Mouse (Mus musculus): ENCODE data around the gene Vkorc1l1. TPM values are rescaled to one million over a fixed set of nuclear protein-coding genes. Genes with fewer than 3 reads are reported as not detected.

Gene Vkorc1l1
- total RNA-seq, 2 experiments from 2014 or later: 43.9 to 48.6 TPM

DNA sequence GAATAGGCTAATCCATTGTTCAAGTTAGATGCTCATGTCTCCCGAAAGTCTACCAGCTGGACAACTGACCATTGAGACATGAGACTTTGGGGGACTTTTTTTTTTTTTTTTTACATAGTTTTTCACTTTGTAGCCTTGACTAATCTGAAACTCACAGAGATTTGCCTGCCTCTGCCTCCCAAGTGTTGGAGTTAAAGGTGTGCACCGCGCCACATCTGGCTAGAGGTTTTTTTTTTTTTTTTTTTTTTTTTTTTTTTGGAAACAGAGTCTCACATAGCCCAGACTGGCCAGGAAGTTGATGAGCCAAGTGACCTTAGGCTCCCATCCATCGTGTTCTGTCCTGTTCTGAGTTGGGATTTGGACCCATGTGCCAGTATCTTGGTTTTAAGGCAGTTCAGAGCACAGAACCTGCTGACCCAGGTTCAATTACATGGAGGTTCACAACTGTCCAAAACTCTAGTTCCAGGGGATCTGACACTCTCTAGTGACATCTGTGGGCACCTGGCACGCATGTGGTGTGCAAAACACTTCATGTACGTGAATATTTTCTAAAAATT, 66.3 kb downstream of the Vkorc1l1 start:
- no peak for DNase-seq (ENCODE audit: extremely low spot score in 1 of 2, low spot score in 2 of 2)
- H3K4me3 ChIP-seq: no peak overlapping the region
- no peak overlapping the region for H3K27ac ChIP-seq
- intact Hi-C loops (cut with DNase I): no loop called here
- TF ChIP-seq CTCF (IDR thresholded peaks at IDR 0.05): no peak

DNA sequence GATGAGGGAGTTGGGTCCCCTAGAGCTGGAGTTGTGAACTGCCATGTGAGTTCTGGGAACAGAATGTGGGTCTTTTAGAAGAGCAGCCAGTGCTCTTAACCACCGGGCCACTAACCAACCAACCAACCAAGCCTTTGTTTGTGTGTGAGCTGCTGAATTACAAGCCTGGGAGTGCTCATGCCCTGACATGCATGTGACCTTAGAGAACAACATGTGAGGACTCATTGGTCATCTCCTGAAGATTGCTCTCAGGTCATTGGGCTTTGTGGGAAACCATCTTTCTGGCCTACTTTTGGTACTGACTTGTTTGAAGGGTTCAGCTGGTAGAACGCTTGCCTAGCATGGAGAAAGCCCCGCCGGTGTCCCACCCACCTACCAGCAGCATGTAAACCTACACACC, 68.0 kb downstream of the Vkorc1l1 start:
- DNase-seq (ENCODE audit: extremely low spot score in 1 of 2, low spot score in 2 of 2): no peak
- H3K27ac ChIP-seq: no peak overlapping the region
- no peak overlapping the region for H3K4me3 ChIP-seq
- TF ChIP-seq CTCF (IDR thresholded peaks at IDR 0.05): no peak
- intact Hi-C loops (cut with DNase I): no loop called here

DNA sequence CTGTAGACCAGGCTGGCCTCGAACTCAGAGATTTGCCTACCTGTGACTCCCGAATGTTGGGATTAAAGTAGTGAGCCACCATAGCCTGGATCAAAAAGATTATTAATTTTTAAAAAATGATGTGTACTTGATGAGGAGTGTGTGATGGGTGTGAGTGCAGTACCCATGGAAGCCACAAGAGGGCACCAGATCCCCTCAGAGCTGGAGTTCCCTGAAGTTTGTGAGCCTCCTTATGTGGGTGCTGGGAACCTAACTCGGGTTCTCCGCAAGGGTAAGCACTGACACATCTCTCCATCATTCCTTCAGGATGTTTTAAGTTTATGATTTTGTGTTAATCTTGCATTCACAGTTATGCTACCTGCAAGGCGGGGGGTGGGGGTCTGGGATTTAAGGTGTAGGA, 69.2 kb downstream of the Vkorc1l1 start:
- peak; percentile 50 for TF ChIP-seq CTCF (IDR thresholded peaks at IDR 0.05)
- intact Hi-C loops (cut with DNase I): no loop called here
- no peak overlapping the region for H3K27ac ChIP-seq
- DNase-seq (ENCODE audit: extremely low spot score in 1 of 2, low spot score in 2 of 2): no peak
- H3K4me3 ChIP-seq: no peak overlapping the region

DNA sequence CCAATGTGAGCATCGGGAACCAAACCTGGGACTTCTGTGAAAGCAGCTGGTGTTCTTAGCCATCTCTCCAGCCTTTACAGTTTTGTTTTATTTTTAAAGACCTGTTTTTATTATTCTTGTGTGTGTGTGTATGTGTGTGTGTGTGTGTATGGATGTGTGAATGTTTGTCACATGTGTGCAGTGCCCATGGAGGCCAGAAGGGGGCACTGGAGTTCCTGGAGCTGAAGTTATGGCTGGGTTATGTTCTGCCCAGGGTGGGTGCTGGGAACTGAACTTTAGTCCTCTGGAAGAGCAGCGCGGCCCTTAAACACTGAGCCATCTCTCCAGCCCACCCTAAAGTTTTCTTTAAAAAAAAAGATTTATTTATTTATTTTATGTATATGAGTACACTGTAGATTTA, 73.3 kb downstream of the Vkorc1l1 start:
- H3K4me3 ChIP-seq: no peak overlapping the region
- DNase-seq (ENCODE audit: extremely low spot score in 1 of 2, low spot score in 2 of 2): no peak
- intact Hi-C loops (cut with DNase I): no loop called here
- H3K27ac ChIP-seq: no peak overlapping the region
- TF ChIP-seq CTCF (IDR thresholded peaks at IDR 0.05): no peak; the same call in 1 of the 2 replicates

DNA sequence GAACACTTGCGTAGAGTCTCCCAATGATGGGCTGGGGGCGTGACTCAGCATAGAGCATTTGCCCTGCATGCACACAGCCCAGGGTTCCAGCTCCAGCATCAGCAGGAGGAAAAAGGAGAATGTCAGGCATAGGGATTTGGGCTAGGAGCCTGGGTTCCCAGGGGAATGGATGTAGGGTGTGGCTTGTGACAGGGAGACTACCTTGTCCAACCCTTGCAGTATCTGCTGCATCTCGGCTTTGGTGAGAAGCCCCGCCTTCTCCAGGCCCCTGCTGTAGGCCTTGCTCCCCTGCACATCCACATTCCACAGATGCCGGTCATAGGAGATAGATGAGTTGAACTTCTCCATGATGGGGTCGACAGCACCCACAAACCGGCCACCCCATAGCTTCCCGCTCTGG, 77.7 kb downstream of the Vkorc1l1 start:
- no peak for TF ChIP-seq CTCF (IDR thresholded peaks at IDR 0.05)
- intact Hi-C loops (cut with DNase I): no loop called here
- DNase-seq (ENCODE audit: extremely low spot score in 1 of 2, low spot score in 2 of 2): no peak
- H3K4me3 ChIP-seq: no peak overlapping the region
- no peak overlapping the region for H3K27ac ChIP-seq

DNA sequence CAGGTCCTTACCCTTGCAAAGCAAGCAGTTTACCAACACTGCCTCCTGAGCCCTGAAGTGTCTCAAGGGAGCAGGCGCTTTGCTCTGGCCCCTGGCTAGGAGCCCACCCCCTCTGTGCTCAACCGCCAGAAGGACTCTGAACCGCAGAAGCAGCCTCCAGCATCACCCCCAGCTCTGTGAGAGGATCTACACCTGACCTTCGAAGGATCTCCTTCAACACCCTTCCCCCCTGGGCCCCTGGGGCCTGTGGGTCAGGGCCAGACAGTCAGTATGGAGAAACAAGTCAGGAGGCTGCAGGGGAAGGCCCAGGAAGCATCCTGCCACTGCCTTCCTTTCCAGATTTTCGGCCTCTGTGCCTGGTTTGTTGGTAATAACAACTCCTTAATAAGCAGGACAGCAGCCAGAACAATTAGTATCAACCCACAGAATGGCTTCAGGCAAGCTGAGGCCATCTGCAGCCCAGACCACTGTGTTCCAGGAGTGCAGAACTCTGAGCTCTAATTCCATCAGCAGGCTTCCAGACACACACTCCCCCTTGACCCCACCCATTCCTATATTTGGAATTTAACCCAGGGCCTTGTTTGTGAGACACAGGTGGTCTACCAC, 79.7 kb downstream of the Vkorc1l1 start:
- Histone ChIP-seq H3K4me3 (no peak overlapping the region), H3K27ac (no peak overlapping the region)
- intact Hi-C loops (cut with DNase I): no loop called here
- no peak for DNase-seq (ENCODE audit: extremely low spot score in 1 of 2, low spot score in 2 of 2)
- no peak for TF ChIP-seq CTCF (IDR thresholded peaks at IDR 0.05)

DNA sequence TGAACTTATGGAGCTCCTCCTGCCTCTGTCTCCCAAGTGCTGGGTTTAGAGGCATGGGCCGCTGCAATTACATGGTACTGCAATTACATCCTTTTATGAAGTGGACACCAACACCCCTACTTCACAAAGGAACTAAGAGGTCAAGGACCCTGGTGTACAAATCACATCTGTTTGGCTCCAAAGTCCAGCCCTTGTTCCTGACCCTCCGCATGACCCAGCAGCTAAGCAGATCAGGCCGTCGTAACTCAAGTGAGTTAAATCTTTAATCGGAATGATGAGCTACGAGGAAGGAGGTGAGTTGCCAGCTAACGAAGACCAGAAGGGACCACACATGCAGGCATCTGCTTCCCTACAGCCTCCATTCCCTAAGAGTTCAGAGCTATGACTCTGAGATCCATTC, 80.6 kb downstream of the Vkorc1l1 start:
- no peak for TF ChIP-seq CTCF (IDR thresholded peaks at IDR 0.05)
- Histone ChIP-seq H3K4me3 (no peak overlapping the region), H3K27ac (no peak overlapping the region)
- no peak for DNase-seq (ENCODE audit: extremely low spot score in 1 of 2, low spot score in 2 of 2)
- intact Hi-C loops (cut with DNase I): no loop called here

DNA sequence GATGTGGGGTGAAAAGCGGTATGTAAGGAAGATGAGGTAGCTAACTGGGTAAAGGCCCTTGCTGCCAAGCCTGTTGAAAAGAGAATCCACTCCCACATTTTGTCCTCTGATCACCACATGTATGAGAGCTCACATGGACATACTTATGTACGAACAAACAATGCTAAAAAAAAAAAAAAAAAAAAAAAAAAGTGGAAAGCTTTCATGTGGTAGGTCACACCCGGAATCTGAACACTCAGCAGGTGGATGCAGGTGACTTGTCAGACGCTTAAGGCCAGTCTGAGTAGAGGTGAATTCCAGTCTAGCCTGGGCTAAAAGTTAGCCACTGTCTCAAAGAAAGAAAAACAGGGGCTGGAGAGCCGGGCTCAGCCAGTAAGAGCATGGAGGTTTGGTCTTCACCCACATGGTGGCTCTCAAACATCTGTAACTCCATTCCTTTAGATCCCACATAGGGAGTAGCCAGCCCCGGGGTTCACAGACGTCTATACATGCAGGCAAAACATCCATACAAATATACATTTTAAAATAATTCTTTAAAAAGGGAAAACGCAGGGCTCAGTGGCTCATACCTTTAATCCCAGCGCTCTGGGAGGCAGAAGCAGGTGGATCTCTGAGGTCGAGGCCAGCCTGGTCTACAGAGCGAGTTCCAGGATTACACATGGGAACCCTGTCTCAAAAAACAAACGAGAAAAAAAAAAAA, 81.4 kb downstream of the Vkorc1l1 start:
- Histone ChIP-seq H3K27ac (no peak overlapping the region), H3K4me3 (peak overlapping the region; percentile 63)
- intact Hi-C loops (cut with DNase I): loop anchor here (1.0 kb wide), 1 partner anchor 140 kb away; no protein-coding TSS in a partner anchor
- TF ChIP-seq CTCF (IDR thresholded peaks at IDR 0.05): no peak
- DNase-seq (ENCODE audit: extremely low spot score in 1 of 2, low spot score in 2 of 2): no peak

DNA sequence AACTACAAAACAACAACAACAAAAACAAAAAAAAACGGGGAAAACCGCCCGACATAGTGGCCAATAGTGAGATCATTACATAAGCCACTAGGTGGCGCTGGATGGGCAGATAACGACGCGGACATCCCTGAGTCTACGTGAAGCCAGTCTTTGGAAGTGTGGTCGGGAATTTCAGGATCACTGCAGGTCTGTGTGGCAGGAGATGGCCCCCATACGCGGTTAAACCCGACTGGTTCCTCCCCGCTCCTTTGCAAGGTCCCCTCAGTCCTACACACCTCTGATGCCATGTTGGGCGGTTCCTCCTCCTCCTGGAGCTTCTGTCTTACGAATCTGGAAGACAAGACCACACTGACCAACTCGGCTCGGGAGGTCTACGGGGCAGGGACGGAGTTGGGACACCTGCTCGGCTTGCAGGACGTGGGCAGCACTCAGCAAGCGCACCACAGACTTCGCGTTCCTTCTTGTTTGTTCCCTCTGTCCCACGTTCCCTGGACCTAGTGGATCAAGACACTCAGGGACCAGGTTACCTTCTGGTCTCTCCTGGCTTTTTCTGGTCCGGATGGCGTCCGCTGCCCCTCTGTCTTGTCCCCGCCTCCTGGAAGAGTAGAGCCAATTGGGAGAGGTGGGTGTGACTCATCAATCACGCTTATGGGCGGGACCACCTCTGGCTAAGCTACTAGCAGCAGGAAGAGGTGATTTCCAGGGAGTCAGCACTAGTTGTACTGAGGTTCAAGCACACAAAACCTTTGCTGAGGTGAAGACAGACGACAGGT, 82.2 kb downstream of the Vkorc1l1 start:
- Histone ChIP-seq H3K27ac (peak overlapping the region; percentile 28; the same call in 1 of the 2 replicates), H3K4me3 (peak overlapping the region; percentile 63)
- DNase-seq (ENCODE audit: extremely low spot score in 1 of 2, low spot score in 2 of 2): peak; percentile 65 to 66
- intact Hi-C loops (cut with DNase I): loop anchor here (1.0 kb wide), 2 partner anchors 14 to 139 kb away; no protein-coding TSS in a partner anchor
- TF ChIP-seq CTCF (IDR thresholded peaks at IDR 0.05): peak; percentile 87

DNA sequence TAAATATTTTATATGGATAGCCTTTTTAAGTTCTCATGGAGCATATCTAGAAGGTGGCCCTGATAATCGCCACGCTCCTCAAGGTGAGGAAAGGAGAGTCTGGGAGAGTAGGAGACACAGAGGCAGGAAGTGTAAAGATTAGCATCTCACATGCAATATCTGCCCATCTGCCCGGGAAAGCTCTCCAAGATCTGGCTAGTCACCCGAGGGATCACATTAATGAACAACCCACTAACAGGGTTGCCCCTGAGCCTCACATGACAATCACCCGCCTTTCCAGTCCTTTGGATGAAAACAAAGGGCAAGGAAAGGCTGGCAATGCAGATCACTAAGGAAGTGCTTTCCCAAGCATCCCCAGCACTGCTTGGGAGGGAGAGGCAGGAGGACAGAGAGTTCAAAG, 85.4 kb downstream of the Vkorc1l1 start:
- intact Hi-C loops (cut with DNase I): loop anchor here (5.0 kb wide), 1 partner anchor 115 kb away; the partner anchor contains the start of gene Kctd7
- Histone ChIP-seq H3K4me3 (no peak overlapping the region), H3K27ac (no peak overlapping the region)
- TF ChIP-seq CTCF (IDR thresholded peaks at IDR 0.05): no peak
- DNase-seq (ENCODE audit: extremely low spot score in 1 of 2, low spot score in 2 of 2): no peak

DNA sequence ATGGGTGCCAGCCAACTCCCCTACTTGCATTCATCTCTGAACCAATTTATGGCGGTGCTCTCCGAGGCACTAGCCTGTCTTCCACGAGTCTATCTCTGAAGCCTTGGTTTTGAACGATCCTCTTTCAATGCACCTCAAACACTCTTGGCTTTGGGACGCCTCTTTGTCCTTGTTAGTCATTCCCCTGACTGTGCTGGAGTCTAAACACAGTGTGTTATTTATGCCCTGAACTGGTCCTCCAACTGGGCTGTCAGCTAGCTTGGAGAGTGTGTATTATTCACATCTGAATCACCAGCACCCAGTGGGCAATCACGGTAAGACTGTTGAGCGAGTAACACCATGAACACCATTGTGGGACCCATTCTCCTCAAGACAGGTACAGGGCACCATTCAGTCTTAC, 85.9 kb downstream of the Vkorc1l1 start:
- TF ChIP-seq CTCF (IDR thresholded peaks at IDR 0.05): no peak
- no peak for DNase-seq (ENCODE audit: extremely low spot score in 1 of 2, low spot score in 2 of 2)
- intact Hi-C loops (cut with DNase I): loop anchor here (5.0 kb wide), 1 partner anchor 115 kb away; the partner anchor contains the start of gene Kctd7
- no peak overlapping the region for H3K27ac ChIP-seq
- no peak overlapping the region for H3K4me3 ChIP-seq

Data from left cerebral cortex, adult 2 months (tissue).